Mouse (Mus musculus) myocyte (in vitro differentiated cells): Measurements from ENCODE around the gene Lrmda. TPM values are rescaled to one million over a fixed set of nuclear protein-coding genes. Genes with fewer than 3 reads are reported as not detected.

Experiments
- H3K27me3 ChIP-seq: one replicate; pipeline ENCODE4 v1.6.1; 2011; ENCODE audit not compliant: control insufficient read depth, insufficient read depth, insufficient read length
- H3K36me3 ChIP-seq: one replicate; pipeline ENCODE4 v1.6.1; 2011; ENCODE audit not compliant: control insufficient read depth, insufficient read depth
- H3K4me2 ChIP-seq: one replicate; pipeline ENCODE4 v1.6.1; 2011; ENCODE audit warnings: low read depth, control low read depth
- H3K4me3 ChIP-seq: one replicate; pipeline ENCODE4 v1.5.1; 2011; ENCODE audit warnings: mild to moderate bottlenecking, control low read depth, moderate library complexity
- H3K79me2 ChIP-seq: one replicate; pipeline ENCODE4 v1.6.1; 2011; ENCODE audit not compliant: control insufficient read depth, insufficient read depth
- H3ac ChIP-seq: one replicate; pipeline ENCODE4 v1.6.1; 2011; ENCODE audit not compliant: control insufficient read depth, insufficient read length
- CEBPB ChIP-seq: IDR thresholded peaks from 2 replicates; pipeline ENCODE4 v1.6.1; 2011; ENCODE audit warnings: mild to moderate bottlenecking, moderate library complexity; ENCODE audit not compliant: poor library complexity, insufficient read depth, severe bottlenecking
- E2F4 ChIP-seq: IDR thresholded peaks from one replicate; pipeline ENCODE4 v1.6.1; 2011; ENCODE audit warnings: mild to moderate bottlenecking, control low read depth, moderate library complexity; ENCODE audit not compliant: insufficient read depth
- MAX ChIP-seq: IDR thresholded peaks from one replicate; pipeline ENCODE4 v1.6.1; 2011; ENCODE audit warnings: low read depth, mild to moderate bottlenecking, control low read depth
- MYOD1 ChIP-seq, 3 experiments: IDR thresholded peaks; one replicate each; pipeline ENCODE4 v1.6.1; 2011; ENCODE audit warnings: control low read depth in 2 of 3, low read depth in 2 of 3, mild to moderate bottlenecking in 2 of 3, moderate library complexity in 1 of 3; ENCODE audit not compliant: insufficient read length in 2 of 3, control insufficient read depth in 1 of 3
- MYOG ChIP-seq, 3 experiments: IDR thresholded peaks; one replicate each; pipeline ENCODE4 v1.6.1; 2011; ENCODE audit warnings: control low read depth in 2 of 3, low read depth in 2 of 3, mild to moderate bottlenecking in 2 of 3; ENCODE audit not compliant: insufficient read length in 2 of 3, control insufficient read depth in 1 of 3, insufficient read depth in 1 of 3
- POLR2A ChIP-seq: IDR thresholded peaks from one replicate; pipeline ENCODE4 v1.6.1; 2011; ENCODE audit warnings: low read depth, mild to moderate bottlenecking, control low read depth, moderate library complexity; ENCODE audit not compliant: insufficient read length
- POLR2AphosphoS2 ChIP-seq: IDR thresholded peaks from one replicate; pipeline ENCODE4 v1.6.1; 2011; ENCODE audit warnings: low read depth, control low read depth; ENCODE audit not compliant: insufficient read length
- REST ChIP-seq: IDR thresholded peaks from one replicate; pipeline ENCODE4 v1.6.1; 2011; ENCODE audit warnings: mild to moderate bottlenecking, control low read depth, moderate library complexity; ENCODE audit not compliant: insufficient read depth, insufficient read length
- SRF ChIP-seq: IDR thresholded peaks from one replicate; pipeline ENCODE4 v1.6.1; 2011; ENCODE audit warnings: low read depth; ENCODE audit not compliant: control insufficient read depth, insufficient read length
- TCF12 ChIP-seq: IDR thresholded peaks from one replicate; pipeline ENCODE4 v1.6.1; 2011; ENCODE audit warnings: mild to moderate bottlenecking, control low read depth; ENCODE audit not compliant: poor library complexity, insufficient read depth, severe bottlenecking
- TCF3 ChIP-seq: IDR thresholded peaks from one replicate; pipeline ENCODE4 v1.6.1; 2011; ENCODE audit warnings: low read depth, control low read depth; ENCODE audit not compliant: insufficient read length
- USF1 ChIP-seq: IDR thresholded peaks from one replicate; pipeline ENCODE4 v1.6.1; 2011; ENCODE audit warnings: low read depth, mild to moderate bottlenecking, control low read depth, moderate library complexity
- polyA plus RNA-seq: library from polyadenylated mRNA; unstranded; fragments of >200 nt; fragmentation: generic; extraction: Trizol; gene quantifications from one replicate; pipeline ENCODE4 v1.2.1, GENCODE M21; 2012; ENCODE audit warnings: missing spikeins

Lrmda gene
- polyA plus RNA-seq, 1 experiment = 1.9 TPM

GRCm38 (mm10) chr14:22289380-22289922 is 269.9 kb downstream of the Lrmda start:
- no peak overlapping the region for H3K4me3 ChIP-seq
- H3K4me2 ChIP-seq = no peak overlapping the region
- no peaks in the 10 kb centered on the region for H3K36me3 ChIP-seq
- no peak overlapping the region for H3ac ChIP-seq
- H3K27me3 ChIP-seq = peaks cover 9% of the 10 kb centered on the region
- no peaks in the 10 kb centered on the region for H3K79me2 ChIP-seq
- TF ChIP-seq MAX (no peak), REST (no peak), MYOG (IDR thresholded peaks at IDR 0.05; ENCODE audit: control insufficient read depth in 1 of 3, insufficient read depth in 1 of 3, insufficient read length in 2 of 3, low read depth in 2 of 3) (no peak), POLR2A (no peak), E2F4 (no peak), TCF3 (no peak)

- Histone ChIP-seq H3K4me3 (no peak overlapping the region), H3ac (no peak overlapping the region), H3K79me2 (no peaks in the 10 kb centered on the region), H3K27me3 (peaks cover 5% of the 10 kb centered on the region), H3K36me3 (no peaks in the 10 kb centered on the region), H3K4me2 (no peak overlapping the region)
- TF ChIP-seq POLR2AphosphoS2 (no peak), REST (no peak), SRF (no peak), POLR2A (no peak), USF1 (no peak), TCF12 (no peak), CEBPB (no peak), TCF3 (no peak), E2F4 (no peak), MYOD1 (IDR thresholded peaks at IDR 0.05; ENCODE audit: control insufficient read depth in 1 of 3, insufficient read length in 2 of 3, low read depth in 2 of 3) (no peak), MYOG (IDR thresholded peaks at IDR 0.05; ENCODE audit: control insufficient read depth in 1 of 3, insufficient read depth in 1 of 3, insufficient read length in 2 of 3, low read depth in 2 of 3) (no peak), MAX (no peak)
Observed at GRCm38 (mm10) chr14:22294371-22294770, 274.9 kb downstream of the Lrmda start.

GRCm38 (mm10) chr14:22296655-22297239 is 277.2 kb downstream of the Lrmda start:
- TF ChIP-seq CEBPB = no peak
- TF ChIP-seq TCF3 = no peak
- TF ChIP-seq E2F4 = no peak
- no peak for TF ChIP-seq SRF
- TF ChIP-seq MYOD1 (IDR thresholded peaks at IDR 0.05; ENCODE audit: control insufficient read depth in 1 of 3, insufficient read length in 2 of 3, low read depth in 2 of 3) = no peak
- H3K27me3 ChIP-seq = no peaks in the 10 kb centered on the region

GRCm38 (mm10) chr14:22306759-22307158 is 287.2 kb downstream of the Lrmda start:
- H3ac ChIP-seq = no peak overlapping the region
- no peaks in the 10 kb centered on the region for H3K79me2 ChIP-seq
- no peaks in the 10 kb centered on the region for H3K36me3 ChIP-seq
- no peak overlapping the region for H3K4me2 ChIP-seq
- no peaks in the 10 kb centered on the region for H3K27me3 ChIP-seq
- H3K4me3 ChIP-seq = no peak overlapping the region
- TF ChIP-seq MAX (no peak), SRF (no peak), E2F4 (no peak), MYOD1 (IDR thresholded peaks at IDR 0.05; ENCODE audit: control insufficient read depth in 1 of 3, insufficient read length in 2 of 3, low read depth in 2 of 3) (no peak), TCF3 (no peak), MYOG (IDR thresholded peaks at IDR 0.05; ENCODE audit: control insufficient read depth in 1 of 3, insufficient read depth in 1 of 3, insufficient read length in 2 of 3, low read depth in 2 of 3) (no peak), REST (no peak), POLR2AphosphoS2 (no peak), USF1 (no peak), CEBPB (no peak), POLR2A (no peak), TCF12 (no peak)

More at GRCm38 (mm10) chr14:22296655-22297239, 277.2 kb downstream of the Lrmda start:
- no peaks in the 10 kb centered on the region for H3K79me2 ChIP-seq
- H3K4me3 ChIP-seq = no peak overlapping the region
- no peak overlapping the region for H3K4me2 ChIP-seq
- no peak overlapping the region for H3ac ChIP-seq
- H3K36me3 ChIP-seq = no peaks in the 10 kb centered on the region

GRCm38 (mm10) chr14:22308059-22308458 is 288.5 kb downstream of the Lrmda start:
- no peak overlapping the region for H3ac ChIP-seq
- TF ChIP-seq POLR2AphosphoS2 (no peak), MYOG (IDR thresholded peaks at IDR 0.05; ENCODE audit: control insufficient read depth in 1 of 3, insufficient read depth in 1 of 3, insufficient read length in 2 of 3, low read depth in 2 of 3) (no peak), E2F4 (no peak), REST (no peak)
- H3K27me3 ChIP-seq = no peaks in the 10 kb centered on the region
- no peak overlapping the region for H3K4me3 ChIP-seq
- no peaks in the 10 kb centered on the region for H3K79me2 ChIP-seq
- H3K36me3 ChIP-seq = no peaks in the 10 kb centered on the region
- H3K4me2 ChIP-seq = no peak overlapping the region
